Mouse (Mus musculus): ENCODE data around the gene Gm9821. TPM values are rescaled to one million over a fixed set of nuclear protein-coding genes. Genes with fewer than 3 reads are reported as not detected.

The Gm9821 gene
- 0.05 and 0.06 TPM in 2 replicates for polyA plus RNA-seq (2012; rRNA removed)

GRCm38 (mm10) chr2:91945483-91945882 is at the start of gene Gm9821:
Gm9821 (plus strand) TSS chr2:91945703.

DNA sequence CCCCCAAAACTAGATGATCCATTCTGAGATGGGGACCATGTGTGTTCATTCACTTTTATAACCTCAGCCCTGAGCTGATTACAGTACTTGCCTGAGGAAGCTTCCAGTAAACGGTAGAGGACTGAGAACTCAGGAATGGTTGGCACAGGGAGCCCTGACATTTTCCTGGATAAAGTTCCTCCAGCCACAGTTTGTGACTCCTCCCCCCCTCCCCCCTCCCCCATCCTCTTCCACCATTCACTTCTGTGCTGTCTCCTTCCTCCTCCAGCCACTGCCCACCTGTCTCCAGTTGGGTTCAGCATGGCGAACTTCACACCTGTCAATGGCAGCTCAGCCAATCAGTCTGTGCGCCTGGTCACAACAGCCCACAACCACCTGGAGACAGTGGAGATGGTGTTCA is 18.6 kb upstream of the Gm9821 start, which contains the start of gene Chrm4:
Gene Chrm4 (plus strand): TSS at position 301 of the 400 bp plus-strand sequence.

DNA sequence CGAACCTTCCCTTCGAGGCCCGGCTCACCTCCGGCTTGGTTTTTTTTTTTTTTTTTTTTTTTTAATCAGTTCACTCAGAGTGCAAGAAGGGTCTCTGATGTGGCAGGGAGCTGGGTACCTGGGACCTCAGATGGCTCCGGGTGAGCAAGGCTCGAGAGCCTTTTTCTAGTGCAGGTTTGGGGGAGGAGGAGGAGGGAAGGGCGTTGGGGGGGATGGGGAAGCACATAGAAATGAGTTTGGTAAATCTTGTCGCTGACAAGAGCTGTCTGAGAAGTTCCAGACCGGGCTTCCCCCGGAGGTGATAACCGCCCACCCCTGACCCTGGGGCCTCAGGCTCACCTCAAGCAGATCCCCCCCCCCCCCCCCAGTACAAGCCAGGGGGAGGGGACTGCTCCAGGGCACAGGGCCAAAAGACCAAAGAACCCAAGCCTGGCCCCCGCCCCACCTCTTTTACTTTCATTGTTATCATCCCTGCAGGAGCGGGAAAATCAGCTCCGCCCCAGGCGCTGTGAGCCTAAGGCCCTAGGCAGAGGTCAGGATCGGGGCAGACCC is 13.3 kb upstream of the Gm9821 start, which contains the start of gene Mdk:
Gene Mdk (minus strand): TSS at position 138 of the 552 bp plus-strand sequence.

DNA sequence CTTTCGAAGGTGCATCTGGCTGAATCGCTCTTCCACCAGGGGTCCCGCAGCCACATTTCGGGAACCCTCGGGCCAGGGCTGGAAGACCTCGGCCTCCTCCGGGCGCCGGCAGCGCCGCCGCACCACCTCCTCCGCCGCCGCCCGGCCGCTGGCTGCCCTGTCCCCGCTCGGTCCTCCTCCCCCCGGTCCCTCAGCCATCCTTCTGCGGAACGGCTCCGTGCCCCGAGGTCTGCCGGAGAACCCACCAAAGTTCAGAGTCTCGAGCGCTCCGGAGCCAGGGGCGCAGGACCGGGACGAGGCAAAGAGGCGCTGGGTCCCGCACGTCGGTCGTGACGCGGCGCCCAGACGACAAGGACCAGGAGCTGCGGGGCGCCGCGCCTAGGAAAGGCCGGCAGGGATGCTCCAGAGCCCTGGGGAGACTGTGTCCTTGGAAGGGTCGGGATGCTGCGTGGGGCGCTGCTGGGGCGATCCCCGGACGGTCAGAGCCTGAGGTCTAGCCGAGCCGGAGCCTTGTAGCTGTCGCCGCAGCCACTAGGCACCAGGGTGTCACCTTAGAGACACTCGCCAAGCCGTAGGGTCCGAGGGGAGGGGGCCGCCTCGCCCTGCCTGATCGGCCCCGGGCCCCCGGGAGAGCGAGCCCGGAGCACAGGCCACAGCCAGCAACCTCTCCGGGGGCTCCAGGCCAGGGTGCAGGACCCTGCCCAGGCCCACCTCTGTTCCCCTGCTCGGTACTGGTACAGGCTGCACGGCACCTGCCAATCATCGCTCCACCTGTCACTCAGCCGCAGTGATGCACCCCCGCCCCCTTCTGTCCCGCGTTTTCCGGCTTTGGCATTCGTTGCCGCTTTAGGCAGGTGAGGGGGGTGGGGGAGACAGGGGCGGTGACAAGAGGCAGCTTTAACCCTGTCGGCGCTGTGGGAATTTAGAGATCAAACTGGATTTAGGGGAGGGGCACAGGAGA is 30.4 kb downstream of the Gm9821 start, which contains the start of gene Dgkz:
Gene Dgkz (minus strand): TSS at position 284 of the 961 bp plus-strand sequence.

Other genes with a start within 250 kb of the Gm9821 start
- gene Atg13, start 235.1 kb upstream of the Gm9821 start, polyA plus RNA-seq (2012; rRNA removed), result 7.2 and 7.9 TPM in 2 replicates
- gene Harbi1, start 234.9 kb upstream of the Gm9821 start, polyA plus RNA-seq (2012; rRNA removed), result 2.4 and 2.7 TPM in 2 replicates
- gene Ambra1, start 215.6 kb upstream of the Gm9821 start, polyA plus RNA-seq (2012; rRNA removed), result 3.4 and 4.0 TPM in 2 replicates
- gene Chrm4, start 18.5 kb upstream of the Gm9821 start, polyA plus RNA-seq (2012; rRNA removed), result 0.06 and 0.14 TPM in 2 replicates
- 17.6 and 28.7 TPM in 2 replicates for gene Mdk, start 13.4 kb upstream of the Gm9821 start, polyA plus RNA-seq (2012; rRNA removed)
- gene Dgkz, start 30.2 kb downstream of the Gm9821 start, polyA plus RNA-seq (2012; rRNA removed), result 53.2 and 58.1 TPM in 2 replicates
- 0.62 and 0.63 TPM in 2 replicates for gene Creb3l1, start 78.8 kb downstream of the Gm9821 start, polyA plus RNA-seq (2012; rRNA removed)
- gene Phf21a, start 147.4 kb downstream of the Gm9821 start, polyA plus RNA-seq (2012; rRNA removed), result 4.2 and 5.3 TPM in 2 replicates

Data from liver, embryonic 14 days (tissue).